Mouse (Mus musculus): ENCODE data around the gene Trarg1. TPM values are rescaled to one million over a fixed set of nuclear protein-coding genes. Genes with fewer than 3 reads are reported as not detected.
A peak's percentile ranks its signal among the peaks of the same experiment; 100 is the strongest.
"Not testable (repeated sequence)": the region's sequence is repeated elsewhere in the genome, so short reads cannot be mapped to it uniquely, and the experiment has no call there.

Gene Trarg1
- polyA plus RNA-seq (2014; fragmentation: Nextera tagmentation; extraction: Ambion mirVana): not detected in 2 replicates

DNA sequence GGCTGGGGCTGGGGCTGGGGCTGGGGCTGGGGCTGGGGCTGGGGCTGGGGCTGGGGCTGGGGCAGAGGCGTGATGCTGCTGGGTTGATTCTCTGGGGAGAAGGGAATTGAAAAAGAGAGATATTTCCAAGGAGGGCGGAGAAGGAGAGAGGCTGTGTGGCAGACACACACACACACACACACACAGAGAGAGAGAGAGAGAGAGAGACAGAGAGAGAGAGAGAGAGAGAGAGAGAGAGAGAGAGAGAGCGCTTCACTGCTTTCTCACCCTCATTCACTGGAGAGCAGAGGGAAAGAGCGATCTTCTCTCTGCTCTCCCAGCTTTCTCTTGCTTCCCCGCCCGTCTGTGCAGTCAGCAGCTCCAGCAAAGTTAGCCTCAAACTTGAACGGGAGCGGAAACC is at the start of gene Trarg1:
Gene Trarg1 (plus strand): TSS at position 301 of the 400 bp plus-strand sequence.
- not testable (repeated sequence) for H3K36me3 ChIP-seq (ENCODE audit: control insufficient read depth, insufficient read depth, low read length); H3K27ac ChIP-seq (ENCODE audit: low read depth, low read length); H3K9me3 ChIP-seq (ENCODE audit: control insufficient read depth, low read length); H3K4me2 ChIP-seq (ENCODE audit: low read depth, low read length, severe bottlenecking); H3K27me3 ChIP-seq (ENCODE audit: control insufficient read depth, insufficient read depth, low read length); ATAC-seq (replicated peaks; ENCODE audit: low FRiP score); H3K4me1 ChIP-seq (replicated peaks; ENCODE audit: control insufficient read depth, insufficient read depth, low read length); H3K4me3 ChIP-seq (ENCODE audit: low read depth, low read length); H3K9ac ChIP-seq (ENCODE audit: low read length); DNase-seq (ENCODE audit: low spot score)
- WGBS: 43% methylated on average over 7 of the region's 8 CpGs

DNA sequence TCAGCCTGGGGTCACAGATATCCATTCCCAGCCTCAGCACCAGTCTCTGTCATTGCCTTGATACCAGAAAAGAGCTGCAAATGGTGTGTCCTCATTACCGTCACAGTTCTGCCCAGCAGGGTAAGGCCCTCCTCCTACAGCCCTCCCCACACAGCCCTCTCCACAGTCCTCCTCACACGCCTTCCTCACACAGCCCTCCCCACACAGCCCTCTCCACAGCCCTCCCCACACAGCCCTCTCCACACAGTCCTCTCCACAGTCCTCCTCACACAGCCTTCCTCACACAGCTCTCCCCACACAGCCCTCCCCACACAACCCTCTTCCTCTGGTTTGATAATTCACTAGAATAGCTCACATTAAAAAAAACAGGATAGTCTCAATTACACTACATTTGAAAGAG is 49.6 kb upstream of the Trarg1 start:
- Histone ChIP-seq H3K9me3 (ENCODE audit: control insufficient read depth, low read length) (no peaks in the 10 kb centered on the region), H3K4me2 (ENCODE audit: low read depth, low read length, severe bottlenecking) (no peak overlapping the region), H3K9ac (ENCODE audit: low read length) (no peak overlapping the region), H3K27me3 (ENCODE audit: control insufficient read depth, insufficient read depth, low read length) (no peaks in the 10 kb centered on the region), H3K4me1 (replicated peaks; ENCODE audit: control insufficient read depth, insufficient read depth, low read length) (no peaks in the 10 kb centered on the region), H3K36me3 (ENCODE audit: control insufficient read depth, insufficient read depth, low read length) (no peaks in the 10 kb centered on the region), H3K27ac (ENCODE audit: low read depth, low read length) (no peak overlapping the region), H3K4me3 (ENCODE audit: low read depth, low read length) (no peak overlapping the region)
- ATAC-seq (replicated peaks; ENCODE audit: low FRiP score): no peak
- DNase-seq (ENCODE audit: low spot score): no peak
- WGBS: 29% methylated on average over 2 of the region's 2 CpGs

DNA sequence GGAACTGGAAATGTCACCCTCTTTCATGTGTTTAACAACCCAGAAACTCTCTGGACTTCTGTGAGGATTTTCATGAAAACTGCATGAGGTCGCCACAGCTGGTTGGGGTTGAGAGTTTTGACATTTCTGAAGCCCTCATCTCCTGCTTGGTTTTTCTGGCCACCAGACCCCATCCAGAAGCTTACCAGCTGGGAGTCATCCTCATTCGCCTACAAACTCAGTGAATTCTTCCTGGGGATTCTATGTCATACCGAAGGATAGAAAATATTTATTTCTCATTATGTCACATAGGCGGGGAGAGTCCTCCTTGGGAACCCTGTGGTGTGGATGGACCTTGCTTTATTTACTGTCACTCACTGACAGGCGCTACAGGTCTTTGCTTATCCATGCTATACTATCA is 49.1 kb upstream of the Trarg1 start:
- 85% methylated on average over 5 of the region's 5 CpGs for WGBS
- ATAC-seq (replicated peaks; ENCODE audit: low FRiP score): no peak
- no peaks in the 10 kb centered on the region for H3K9me3 ChIP-seq (ENCODE audit: control insufficient read depth, low read length)

GRCm38 (mm10) chr11:76639269-76639985 is 40.2 kb upstream of the Trarg1 start:
- no peaks in the 10 kb centered on the region for H3K36me3 ChIP-seq (ENCODE audit: control insufficient read depth, insufficient read depth, low read length)
- DNase-seq (ENCODE audit: low spot score): no peak
- WGBS: 89% methylated on average over 17 of the region's 17 CpGs
- H3K27me3 ChIP-seq (ENCODE audit: control insufficient read depth, insufficient read depth, low read length): peaks cover 4% of the 10 kb centered on the region; the same call in 1 of the 2 replicates
- ATAC-seq (replicated peaks; ENCODE audit: low FRiP score): no peak
- no peaks in the 10 kb centered on the region for H3K9me3 ChIP-seq (ENCODE audit: control insufficient read depth, low read length)
- H3K4me3 ChIP-seq (ENCODE audit: low read depth, low read length): no peak overlapping the region
- no peak overlapping the region for H3K27ac ChIP-seq (ENCODE audit: low read depth, low read length)
- 0 out of 2 replicates have a peak, but pooled peaks cover 2% of the 10 kb centered on the region for H3K4me1 ChIP-seq (replicated peaks; ENCODE audit: control insufficient read depth, insufficient read depth, low read length)
- H3K9ac ChIP-seq (ENCODE audit: low read length): no peak overlapping the region
- H3K4me2 ChIP-seq (ENCODE audit: low read depth, low read length, severe bottlenecking): no peak overlapping the region

More for the DNA sequence above, 49.1 kb upstream of the Trarg1 start:
- Histone ChIP-seq H3K36me3 (ENCODE audit: control insufficient read depth, insufficient read depth, low read length) (no peaks in the 10 kb centered on the region), H3K4me2 (ENCODE audit: low read depth, low read length, severe bottlenecking) (no peak overlapping the region), H3K9ac (ENCODE audit: low read length) (no peak overlapping the region), H3K4me3 (ENCODE audit: low read depth, low read length) (no peak overlapping the region), H3K4me1 (replicated peaks; ENCODE audit: control insufficient read depth, insufficient read depth, low read length) (no peaks in the 10 kb centered on the region), H3K27me3 (ENCODE audit: control insufficient read depth, insufficient read depth, low read length) (no peaks in the 10 kb centered on the region), H3K27ac (ENCODE audit: low read depth, low read length) (no peak overlapping the region)
- DNase-seq (ENCODE audit: low spot score): no peak

- H3K9me3 ChIP-seq (ENCODE audit: control insufficient read depth, low read length): no peaks in the 10 kb centered on the region
- no peak overlapping the region for H3K9ac ChIP-seq (ENCODE audit: low read length)
- no peak for DNase-seq (ENCODE audit: low spot score)
- H3K4me1 ChIP-seq (replicated peaks; ENCODE audit: control insufficient read depth, insufficient read depth, low read length): 0 out of 2 replicates have a peak, but pooled peaks cover 2% of the 10 kb centered on the region
- no peak overlapping the region for H3K4me3 ChIP-seq (ENCODE audit: low read depth, low read length)
- peaks cover 10% of the 10 kb centered on the region; the same call in 1 of the 2 replicates for H3K27me3 ChIP-seq (ENCODE audit: control insufficient read depth, insufficient read depth, low read length)
- no peak overlapping the region for H3K4me2 ChIP-seq (ENCODE audit: low read depth, low read length, severe bottlenecking)
- H3K36me3 ChIP-seq (ENCODE audit: control insufficient read depth, insufficient read depth, low read length): no peaks in the 10 kb centered on the region
- ATAC-seq (replicated peaks; ENCODE audit: low FRiP score): no peak
- H3K27ac ChIP-seq (ENCODE audit: low read depth, low read length): no peak overlapping the region
- WGBS: 80% methylated on average over 4 of the region's 4 CpGs
Observed at GRCm38 (mm10) chr11:76640231-76640630, 39.4 kb upstream of the Trarg1 start.

DNA sequence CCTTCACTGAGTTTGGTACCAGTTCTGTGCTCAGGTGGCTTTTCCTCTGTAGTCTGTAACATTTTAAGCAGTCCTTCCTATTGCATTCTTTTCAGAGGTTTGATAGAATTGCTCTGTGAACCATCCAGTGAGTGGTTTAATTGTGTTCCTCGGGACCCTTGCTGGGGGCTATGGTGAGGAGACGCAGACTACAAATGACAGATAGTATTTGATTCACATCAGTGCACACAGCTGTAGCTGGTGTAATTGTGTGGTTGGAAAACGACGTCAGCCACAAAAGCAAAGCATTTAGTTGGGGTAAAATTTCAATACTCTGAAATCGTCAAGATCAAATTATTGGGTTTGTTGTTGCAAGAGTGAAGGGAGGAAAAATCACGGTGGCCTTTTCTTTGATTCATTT is 35.4 kb upstream of the Trarg1 start:
- DNase-seq (ENCODE audit: low spot score): no peak
- ATAC-seq (replicated peaks; ENCODE audit: low FRiP score): no peak
- H3K9me3 ChIP-seq (ENCODE audit: control insufficient read depth, low read length): no peaks in the 10 kb centered on the region
- WGBS: 35% methylated on average over 6 of the region's 6 CpGs
- H3K27me3 ChIP-seq (ENCODE audit: control insufficient read depth, insufficient read depth, low read length): peaks cover 21% of the 10 kb centered on the region
- H3K27ac ChIP-seq (ENCODE audit: low read depth, low read length): no peak overlapping the region
- H3K4me1 ChIP-seq (replicated peaks; ENCODE audit: control insufficient read depth, insufficient read depth, low read length): peaks cover 13% of the 10 kb centered on the region
- H3K4me3 ChIP-seq (ENCODE audit: low read depth, low read length): no peak overlapping the region
- H3K4me2 ChIP-seq (ENCODE audit: low read depth, low read length, severe bottlenecking): no peak overlapping the region
- H3K9ac ChIP-seq (ENCODE audit: low read length): no peak overlapping the region
- no peaks in the 10 kb centered on the region for H3K36me3 ChIP-seq (ENCODE audit: control insufficient read depth, insufficient read depth, low read length)

DNA sequence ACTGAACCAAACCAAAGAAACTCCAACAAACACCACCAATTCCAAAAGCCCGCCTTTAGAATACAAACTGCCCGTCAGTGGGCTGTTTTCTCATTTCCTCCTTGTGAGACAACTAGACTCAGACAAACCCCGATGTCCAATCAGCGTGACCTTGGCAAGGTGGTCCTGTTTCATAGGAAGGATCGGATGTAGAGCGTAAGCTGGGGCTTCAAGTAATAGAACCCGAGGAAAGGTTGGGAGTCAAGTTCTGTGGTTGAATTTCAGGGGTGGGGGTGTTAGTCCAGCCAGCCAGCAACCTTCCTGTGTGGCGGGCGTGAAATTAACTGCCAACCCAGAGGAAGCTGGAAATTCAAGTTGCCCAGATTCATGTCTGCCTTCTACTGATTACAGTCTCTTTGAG is 34.6 kb upstream of the Trarg1 start:
- H3K4me1 ChIP-seq (replicated peaks; ENCODE audit: control insufficient read depth, insufficient read depth, low read length): peaks cover 13% of the 10 kb centered on the region
- H3K4me2 ChIP-seq (ENCODE audit: low read depth, low read length, severe bottlenecking): no peak overlapping the region
- no peaks in the 10 kb centered on the region for H3K9me3 ChIP-seq (ENCODE audit: control insufficient read depth, low read length)
- H3K27ac ChIP-seq (ENCODE audit: low read depth, low read length): no peak overlapping the region
- 80% methylated on average over 9 of the region's 9 CpGs for WGBS
- no peaks in the 10 kb centered on the region for H3K36me3 ChIP-seq (ENCODE audit: control insufficient read depth, insufficient read depth, low read length)
- H3K27me3 ChIP-seq (ENCODE audit: control insufficient read depth, insufficient read depth, low read length): peaks cover 22% of the 10 kb centered on the region
- DNase-seq (ENCODE audit: low spot score): no peak
- no peak for ATAC-seq (replicated peaks; ENCODE audit: low FRiP score)
- H3K4me3 ChIP-seq (ENCODE audit: low read depth, low read length): no peak overlapping the region
- no peak overlapping the region for H3K9ac ChIP-seq (ENCODE audit: low read length)

GRCm38 (mm10) chr11:76645955-76646354 is 33.7 kb upstream of the Trarg1 start:
- Histone ChIP-seq H3K9ac (ENCODE audit: low read length) (peak overlapping the region; percentile 9; the same call in 1 of the 2 replicates), H3K4me2 (ENCODE audit: low read depth, low read length, severe bottlenecking) (peak overlapping the region; percentile 37), H3K27me3 (ENCODE audit: control insufficient read depth, insufficient read depth, low read length) (peaks cover 24% of the 10 kb centered on the region), H3K4me1 (replicated peaks; ENCODE audit: control insufficient read depth, insufficient read depth, low read length) (peaks cover 13% of the 10 kb centered on the region), H3K27ac (ENCODE audit: low read depth, low read length) (no peak overlapping the region), H3K9me3 (ENCODE audit: control insufficient read depth, low read length) (no peaks in the 10 kb centered on the region), H3K4me3 (ENCODE audit: low read depth, low read length) (peak overlapping the region; percentile 5), H3K36me3 (ENCODE audit: control insufficient read depth, insufficient read depth, low read length) (no peaks in the 10 kb centered on the region)
- DNase-seq (ENCODE audit: low spot score) (peak; percentile 94), ATAC-seq (replicated peaks; ENCODE audit: low FRiP score) (peak; percentile 73)
- under 1% methylated on average over 19 of the region's 19 CpGs for WGBS

- no peak overlapping the region for H3K4me3 ChIP-seq (ENCODE audit: low read depth, low read length)
- H3K9me3 ChIP-seq (ENCODE audit: control insufficient read depth, low read length): no peaks in the 10 kb centered on the region
- peaks cover 24% of the 10 kb centered on the region for H3K27me3 ChIP-seq (ENCODE audit: control insufficient read depth, insufficient read depth, low read length)
- H3K36me3 ChIP-seq (ENCODE audit: control insufficient read depth, insufficient read depth, low read length): no peaks in the 10 kb centered on the region
- peak; percentile 79 for ATAC-seq (replicated peaks; ENCODE audit: low FRiP score)
- DNase-seq (ENCODE audit: low spot score): peak; percentile 82
- H3K4me2 ChIP-seq (ENCODE audit: low read depth, low read length, severe bottlenecking): peak overlapping the region; percentile 28
- no peak overlapping the region for H3K9ac ChIP-seq (ENCODE audit: low read length)
- H3K4me1 ChIP-seq (replicated peaks; ENCODE audit: control insufficient read depth, insufficient read depth, low read length): peaks cover 13% of the 10 kb centered on the region
- 0% methylated on average over 7 of the region's 7 CpGs for WGBS
- no peak overlapping the region for H3K27ac ChIP-seq (ENCODE audit: low read depth, low read length)
Observed at GRCm38 (mm10) chr11:76647062-76647461, 32.5 kb upstream of the Trarg1 start.

Measured in forebrain, embryonic 11.5 days (tissue).